Mouse (Mus musculus) gastrocnemius, adult 18-20 months (tissue): ENCODE data around the gene Fam120b. TPM values are rescaled to one million over a fixed set of nuclear protein-coding genes. Genes with fewer than 3 reads are reported as not detected.

ENCODE experiments used
- DNase-seq: peaks from one replicate; pipeline ENCODE4 v3.0.0; 2021; ENCODE audit warnings: low spot score
- long read RNA-seq, 2 experiments: library from polyadenylated mRNA; stranded (forward); transcript quantifications; one replicate each; pipeline ENCODE4 v2.0.0; 2021
- total RNA-seq, 2 experiments: library from RNA; stranded (reverse); gene quantifications; 2 replicates each; pipeline ENCODE4 v1.2.3; 2021

The Fam120b gene
- 1 to 10 TPM; 9.8 to 10.0 TPM for total RNA-seq
- long read RNA-seq, experiment 1, full-length matches to known transcripts: 15 of 25 reads
- long read RNA-seq, experiment 1, partial matches to known transcripts: 8 of 25 reads
- long read RNA-seq, experiment 1, other reads (novel, unspliced or antisense): 2 of 25 reads
- long read RNA-seq, experiment 2, full-length matches to known transcripts: 22 of 34 reads
- long read RNA-seq, experiment 2, partial matches to known transcripts: 8 of 34 reads
- long read RNA-seq, experiment 2, other reads (novel, unspliced or antisense): 4 of 34 reads

DNA sequence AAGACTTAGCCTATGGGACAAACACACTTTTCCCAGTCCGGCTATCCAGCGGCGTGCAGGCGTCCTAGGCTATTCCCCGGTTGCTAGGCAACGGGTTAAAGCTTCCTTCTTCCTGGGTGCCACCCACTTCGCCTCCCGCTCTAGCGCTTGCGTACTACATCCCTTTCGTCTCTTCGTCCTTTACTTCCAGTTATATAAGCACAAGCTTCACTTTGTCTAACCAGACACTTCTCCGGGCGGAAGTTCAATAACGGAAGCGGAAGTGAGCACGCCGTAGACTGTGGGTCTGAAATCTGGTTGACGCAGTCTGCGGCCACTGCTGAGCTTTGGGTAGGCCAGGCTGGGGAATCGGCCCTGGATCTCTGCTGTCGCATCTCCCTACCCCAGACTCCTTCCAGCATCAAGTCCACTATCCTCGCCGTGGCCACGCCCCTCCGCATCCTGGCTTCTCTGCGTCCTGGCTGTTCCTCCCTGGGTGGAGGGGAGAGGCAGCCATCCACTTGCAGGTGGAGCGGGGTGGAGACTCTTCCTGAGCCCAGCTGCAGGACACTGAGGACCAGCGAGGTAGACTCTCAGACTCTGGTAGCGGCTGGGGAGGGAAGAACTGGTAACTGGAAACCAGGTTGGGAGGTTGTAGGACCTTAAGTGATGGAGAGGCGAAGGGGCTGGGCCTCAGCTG, at the start of gene Fam120b:
Fam120b (plus strand) TSS at position 206 of the 679 bp plus-strand sequence.
- peak; percentile 91 for DNase-seq

GRCm38 (mm10) chr17:15350152-15350551, 45.9 kb upstream of the Fam120b start:
- no peak for DNase-seq

DNA sequence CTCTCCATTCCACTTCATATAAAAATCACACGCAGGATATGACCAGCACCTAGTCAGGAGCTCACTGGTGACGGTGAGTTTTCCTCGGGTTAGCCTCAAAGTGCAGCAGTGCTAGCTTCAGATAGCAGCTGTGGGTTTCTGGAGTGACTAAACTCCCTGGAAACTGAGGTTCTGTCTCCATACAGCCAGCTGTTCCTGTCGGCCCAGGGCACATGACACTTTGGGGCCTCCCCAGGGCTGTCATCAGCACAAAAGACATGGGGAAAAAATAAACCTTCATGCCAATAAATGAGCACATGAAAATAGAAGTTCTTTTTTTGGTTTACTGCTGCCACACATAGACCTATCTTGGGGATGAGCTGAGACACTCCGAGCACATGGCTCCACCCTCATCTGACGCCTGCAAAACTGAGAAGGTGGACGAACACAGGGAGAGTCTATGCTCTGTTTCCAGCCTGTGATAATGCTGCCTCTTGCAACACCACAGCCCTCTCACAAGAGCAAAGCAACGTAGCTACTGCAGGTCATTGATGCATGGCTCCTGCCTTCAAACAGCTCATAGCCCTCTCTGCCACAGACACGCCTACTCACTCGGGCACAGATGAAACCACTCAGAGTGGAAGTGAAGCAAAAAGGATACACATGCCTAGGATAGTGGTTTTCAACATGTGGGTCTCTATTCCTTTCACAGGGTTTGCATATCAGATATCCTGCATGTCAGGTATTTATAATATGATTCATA, 43.0 kb upstream of the Fam120b start:
- no peak for DNase-seq

DNA sequence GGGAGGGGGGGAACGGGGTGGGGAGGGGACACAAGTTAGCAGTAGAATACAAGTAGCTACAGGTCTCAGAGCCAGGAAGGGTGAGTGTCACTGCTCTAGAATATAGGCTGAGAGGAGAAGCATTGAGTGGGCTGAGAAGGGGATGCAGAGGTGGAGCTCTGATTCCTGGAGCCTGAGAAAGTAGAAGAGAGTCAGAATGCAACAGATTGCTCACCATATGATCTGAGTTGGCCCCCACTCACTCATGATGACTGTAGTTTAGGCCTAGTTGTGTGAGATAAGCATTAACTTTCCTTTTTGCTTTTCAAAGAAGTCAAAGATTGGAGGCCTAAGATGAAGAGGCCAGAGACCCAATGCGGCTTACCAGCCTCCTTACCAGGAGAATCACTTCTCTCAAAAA, 42.0 kb upstream of the Fam120b start:
- no peak for DNase-seq

DNA sequence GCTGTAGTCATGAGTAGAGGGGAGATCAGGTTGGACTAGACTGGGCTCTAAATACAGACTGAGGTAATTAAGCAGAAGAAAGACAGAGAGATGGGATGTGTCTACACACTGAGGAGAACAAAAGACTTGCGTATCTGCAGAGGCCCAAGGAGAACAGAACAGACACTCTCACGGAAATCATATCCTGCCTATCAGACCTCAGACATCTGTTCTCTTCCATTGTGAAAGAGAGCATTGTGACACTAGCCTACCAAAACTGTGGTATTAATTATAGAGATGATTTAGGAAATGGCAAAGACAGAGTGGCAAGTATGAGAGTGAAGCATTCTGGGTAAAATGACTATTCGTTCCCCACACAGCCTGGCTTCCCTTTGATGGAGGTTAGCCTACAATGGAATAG, 40.9 kb upstream of the Fam120b start:
- DNase-seq: no peak

- no peak for DNase-seq
These were observed 39.5 kb upstream of the Fam120b start for GRCm38 (mm10) chr17:15356526-15356925.

GRCm38 (mm10) chr17:15357071-15357470, 38.9 kb upstream of the Fam120b start:
- DNase-seq: no peak

DNA sequence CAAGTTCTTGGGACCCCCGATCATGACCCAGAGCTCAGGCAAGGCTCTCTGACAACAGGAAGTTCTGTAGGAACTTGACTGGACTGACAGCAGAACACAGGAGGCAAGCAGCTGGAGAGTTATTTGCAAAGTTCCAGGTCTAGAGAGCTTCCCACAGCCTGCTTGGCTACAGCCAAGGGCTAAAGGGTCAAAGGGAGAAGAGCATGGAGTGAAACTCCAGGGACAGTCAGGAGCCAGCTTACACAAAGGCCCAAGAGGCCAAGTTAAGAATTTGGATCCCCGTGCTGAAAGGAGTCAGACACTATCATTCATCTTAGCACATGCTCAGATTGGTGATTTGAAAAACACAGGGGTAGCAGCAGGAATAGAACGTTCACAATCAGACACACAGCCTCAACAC, 32.3 kb upstream of the Fam120b start:
- no peak for DNase-seq

DNA sequence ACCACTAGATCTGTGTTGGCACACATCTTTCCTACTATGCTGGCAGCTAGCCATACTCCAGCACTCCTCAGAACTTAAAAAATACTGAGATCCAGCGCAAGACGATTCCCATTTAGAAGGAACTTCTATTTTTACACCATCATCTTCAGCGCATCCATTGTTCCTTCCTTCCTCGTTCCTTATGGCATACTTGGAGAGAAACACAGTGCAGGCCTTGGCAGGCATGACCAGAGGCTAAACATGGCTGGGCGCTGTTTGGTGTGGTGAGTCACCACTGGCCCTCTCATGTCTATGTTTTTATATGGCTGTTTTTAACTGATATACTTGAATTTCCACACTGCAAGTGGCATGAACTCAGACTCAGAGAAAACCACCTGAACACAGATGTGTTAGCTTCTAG, 30.4 kb upstream of the Fam120b start:
- DNase-seq: peak; percentile 26

DNA sequence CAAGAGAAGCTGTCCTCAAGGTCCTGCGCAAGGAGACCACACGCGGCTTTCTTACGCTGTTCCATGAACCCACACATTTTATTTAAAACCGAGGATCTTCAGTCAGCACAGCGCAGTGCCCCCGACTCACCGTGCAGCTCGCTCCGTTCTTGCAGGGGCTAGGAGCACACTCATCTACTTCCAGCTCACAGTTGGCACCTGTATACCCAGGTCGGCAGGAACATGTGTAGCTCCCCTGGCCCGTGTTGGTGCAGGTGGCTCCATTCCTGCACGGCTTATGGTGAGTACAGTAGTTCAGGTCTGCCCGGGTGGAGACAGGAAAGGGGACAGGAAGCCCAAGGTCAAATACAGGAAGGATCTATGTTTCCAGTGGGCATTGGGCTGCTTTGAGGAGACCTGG, 25.6 kb upstream of the Fam120b start:
- no peak for DNase-seq

DNA sequence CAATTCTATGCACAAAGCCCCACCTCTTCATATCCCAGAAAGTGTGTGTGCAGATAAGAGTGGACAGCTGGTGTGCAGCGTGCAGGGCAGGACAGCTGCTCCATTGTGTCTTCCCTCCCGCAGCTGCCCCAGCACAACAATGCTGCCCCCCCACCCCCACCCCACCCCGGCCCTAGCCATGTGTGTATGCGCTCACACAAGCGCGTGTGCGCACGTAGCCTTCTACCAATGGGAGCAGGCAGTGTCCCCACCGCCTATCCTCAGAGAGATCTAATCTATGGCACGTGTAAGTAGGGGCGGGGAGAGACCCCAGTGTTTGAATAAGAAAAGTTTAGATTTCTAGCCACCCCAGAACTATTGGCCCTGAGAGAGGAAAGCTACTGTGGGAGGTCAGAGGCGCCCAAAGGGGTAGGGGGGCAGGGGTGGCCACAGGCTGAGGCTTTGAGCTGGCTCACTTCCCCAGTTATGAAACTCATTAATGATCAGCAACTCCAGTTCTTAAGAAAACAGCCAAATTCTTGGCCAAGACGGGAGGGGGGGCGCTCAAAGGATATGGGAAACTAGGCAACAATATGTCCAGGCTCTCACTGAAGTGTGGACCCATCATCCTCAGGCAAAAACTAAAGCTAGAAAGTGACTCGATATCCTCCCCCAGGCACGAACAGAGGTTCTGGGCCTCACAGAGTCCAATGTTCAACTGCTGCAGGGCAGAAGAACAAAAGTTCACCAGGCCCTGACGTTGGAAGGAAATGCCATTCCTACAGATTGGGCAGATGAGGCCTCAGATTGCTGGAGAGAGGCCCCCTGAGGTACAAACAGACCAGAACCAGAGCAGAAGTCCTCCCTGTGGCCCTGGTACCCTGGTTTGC, 23.8 kb upstream of the Fam120b start:
- DNase-seq: no peak

- DNase-seq: no peak
These were observed 22.9 kb upstream of the Fam120b start for GRCm38 (mm10) chr17:15372931-15373652.

DNA sequence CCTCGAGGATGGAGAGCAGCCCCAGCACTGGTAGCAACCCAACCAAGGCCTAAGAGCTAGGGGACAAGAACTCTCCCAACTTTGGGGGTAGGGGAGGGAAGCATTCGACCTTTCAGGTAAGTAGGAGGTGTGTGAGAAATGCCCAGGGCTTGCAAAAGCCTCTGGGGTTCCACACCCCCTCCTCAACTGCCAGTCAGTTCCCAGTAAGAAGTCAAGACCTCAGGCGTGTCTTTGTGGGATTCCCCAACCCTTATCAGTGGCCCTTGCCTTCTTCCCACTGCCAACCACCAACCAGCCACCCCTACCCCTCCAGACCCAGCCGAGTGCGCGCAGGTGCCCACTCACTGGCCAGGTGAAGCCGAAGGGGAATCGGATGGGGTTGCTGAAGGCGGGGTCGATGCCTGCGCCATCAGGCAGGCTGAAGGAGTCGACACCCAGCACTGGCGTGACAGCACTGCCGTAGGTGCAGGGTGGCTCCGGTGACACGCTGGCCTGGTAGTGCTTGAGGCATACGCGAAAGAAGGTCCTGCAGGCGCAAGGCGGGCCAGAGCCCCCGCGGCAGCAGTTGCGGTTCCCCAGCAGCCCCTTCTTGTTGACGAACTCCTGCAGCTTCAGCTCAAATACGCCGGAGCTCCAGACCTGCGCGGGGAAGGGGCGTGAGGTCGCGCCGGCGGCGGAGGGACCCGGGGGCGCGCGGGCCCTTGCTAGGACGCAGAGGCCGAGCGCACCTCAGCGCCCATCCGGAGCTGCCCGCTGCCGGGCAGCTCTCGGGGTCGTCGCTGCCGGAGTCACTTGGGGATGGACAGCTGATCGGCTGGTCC, 21.5 kb upstream of the Fam120b start:
- no peak for DNase-seq

- no peak for DNase-seq
These were observed 20.8 kb upstream of the Fam120b start for GRCm38 (mm10) chr17:15375224-15375623.

- peak; percentile 55 for DNase-seq
These were observed 20.1 kb upstream of the Fam120b start for GRCm38 (mm10) chr17:15375701-15376493.

GRCm38 (mm10) chr17:15376494-15377181, 19.4 kb upstream of the Fam120b start, which contains the start of gene Dll1:
Dll1 (minus strand) TSS chr17:15376872.
- DNase-seq: no peak

GRCm38 (mm10) chr17:15377901-15378300, 18.1 kb upstream of the Fam120b start:
- DNase-seq: peak; percentile 56

DNA sequence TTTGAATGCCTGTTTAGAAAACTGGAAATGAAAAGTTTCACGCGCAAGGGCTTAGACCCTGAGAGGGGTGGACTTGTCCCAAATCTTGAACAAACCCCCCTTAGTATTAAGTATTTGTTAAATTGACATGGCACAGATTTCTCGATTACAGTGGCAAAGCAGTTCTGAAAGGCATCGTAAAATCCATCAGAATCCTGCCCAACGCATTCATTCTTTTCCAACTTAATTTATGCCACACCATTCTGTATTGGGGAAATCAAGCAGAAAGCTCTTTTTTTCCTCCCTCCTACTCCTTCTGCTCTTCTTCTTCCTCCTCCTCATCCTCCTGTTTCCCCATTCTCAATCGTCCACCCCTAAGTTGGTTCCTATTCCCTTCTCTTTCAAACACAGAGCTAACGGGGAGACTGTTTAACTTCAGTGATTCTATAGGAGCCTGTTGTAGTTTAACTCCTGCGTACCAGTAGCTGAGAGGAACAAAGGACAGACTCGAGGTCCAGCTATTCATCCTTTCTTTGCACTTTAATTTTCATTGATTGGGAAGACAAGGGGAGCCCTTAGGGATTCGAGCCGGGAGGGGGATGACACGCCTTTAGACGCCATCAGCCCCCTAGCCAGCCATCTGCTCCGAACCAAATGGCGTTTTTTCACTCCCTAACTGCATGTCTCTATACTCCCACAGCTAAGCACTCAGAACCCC, 17.4 kb upstream of the Fam120b start:
- no peak for DNase-seq
